Mouse (Mus musculus): Measurements from ENCODE around the gene Mybl2. TPM values are rescaled to one million over a fixed set of nuclear protein-coding genes. Genes with fewer than 3 reads are reported as not detected.

The Mybl2 gene
- total RNA-seq, 1 experiment from 2014 or later: 20.6 TPM

Other genes with a start within 250 kb of the Mybl2 start
- gene Srsf6, start 123.2 kb upstream of the Mybl2 start, total RNA-seq (2017): 272 and 354 TPM in 2 replicates
- gene L3mbtl1, start 111.2 kb upstream of the Mybl2 start, total RNA-seq (2017): not detected in 2 replicates
- not detected in 2 replicates for gene Sgk2, start 67.4 kb upstream of the Mybl2 start, total RNA-seq (2017)
- gene Ift52, start 37.3 kb upstream of the Mybl2 start, total RNA-seq (2017): 27.9 and 30.3 TPM in 2 replicates
- not detected in 2 replicates for gene Gtsf1l, start 33.2 kb downstream of the Mybl2 start, total RNA-seq (2017)
- gene Tox2, start 148.4 kb downstream of the Mybl2 start, total RNA-seq (2017): not detected in 2 replicates